9 mouse cellular contexts compared by ENCODE assay signal in the genomic region with DNA sequence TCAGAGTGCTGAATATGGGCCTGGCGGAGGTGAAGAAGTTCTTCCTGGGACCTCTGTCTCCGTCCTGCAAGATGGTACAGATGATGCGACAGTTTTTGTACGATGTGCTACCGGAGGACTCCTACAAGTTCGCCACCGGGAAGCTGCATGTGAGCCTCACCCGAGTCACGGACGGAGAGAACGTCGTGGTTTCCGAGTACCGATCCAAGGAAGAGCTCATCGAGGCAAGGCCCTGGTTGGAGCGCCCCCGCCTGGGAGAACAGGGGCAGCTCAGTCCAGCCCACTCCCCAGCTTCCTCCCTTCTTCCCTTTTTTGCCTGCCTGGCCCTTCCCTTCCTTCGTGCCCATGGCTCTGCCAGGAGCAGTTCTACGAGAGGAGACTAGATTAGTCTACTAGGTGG. TPM values are rescaled to one million over a fixed set of nuclear protein-coding genes. Genes with fewer than 3 reads are reported as not detected.
DNase-seq lines count a peak whose midpoint lies in the region; ATAC-seq and TF ChIP-seq lines count a peak whose summit lies in the region.
"Had no signal": no experiment of that assay in that cellular context is flagged by ENCODE, and none has a peak within 500 bp of the region (broad histone marks: within the 10 kb centered on the region; RNA-seq: fewer than 3 reads in every experiment).

No protein-coding gene starts in this region.

- H3K4me2 ChIP-seq in embryonic facial prominence, embryonic 15.5 days (replicated peaks) = peak overlapping the region; percentile 34
- H3K4me2 ChIP-seq in neural tube, embryonic 15.5 days = peak overlapping the region; percentile 17; the same call in 1 of the 2 replicates

- H3K27ac ChIP-seq in layer of hippocampus, adult 2 months = peak overlapping the region; percentile 97
- no peak overlapping the region for H3K27ac ChIP-seq in bone marrow, adult 2 months (ENCODE audit: control insufficient read depth, insufficient read depth, low read depth, low read length, poor library complexity)
- H3K27ac ChIP-seq in embryonic facial prominence, embryonic 15.5 days (replicated peaks) = no peak overlapping the region
- H3K27ac ChIP-seq in limb, embryonic 10.5 days = no peak overlapping the region
- H3K27ac ChIP-seq in neural tube, embryonic 15.5 days (replicated peaks) = no peak overlapping the region

- 16% methylated on average over 19 of the region's 19 CpGs for WGBS in bone marrow, adult 2 months
- 14% methylated on average over 19 of the region's 19 CpGs for WGBS in embryonic facial prominence, embryonic 15.5 days
- 14% methylated on average over 19 of the region's 19 CpGs for WGBS in limb, embryonic 10.5 days
- WGBS in neural tube, embryonic 15.5 days = 18% methylated on average over 19 of the region's 19 CpGs

- no peak for TF ChIP-seq POLR2A in bone marrow, adult 2 months (IDR thresholded peaks at IDR 0.05; ENCODE audit: borderline replicate concordance, control insufficient read depth, low read depth, low read length)

- H3K9me3 ChIP-seq in embryonic facial prominence, embryonic 15.5 days (replicated peaks) = no peaks in the 10 kb centered on the region
- no peaks in the 10 kb centered on the region for H3K9me3 ChIP-seq in limb, embryonic 10.5 days (replicated peaks)
- H3K9me3 ChIP-seq in neural tube, embryonic 15.5 days (replicated peaks) = no peaks in the 10 kb centered on the region

- H3K9ac ChIP-seq in embryonic facial prominence, embryonic 15.5 days = no peak overlapping the region
- no peak overlapping the region for H3K9ac ChIP-seq in neural tube, embryonic 15.5 days (replicated peaks)

- H3K36me3 ChIP-seq in embryonic facial prominence, embryonic 15.5 days = no peaks in the 10 kb centered on the region
- no peaks in the 10 kb centered on the region for H3K36me3 ChIP-seq in limb, embryonic 10.5 days
- H3K36me3 ChIP-seq in neural tube, embryonic 15.5 days = no peaks in the 10 kb centered on the region

- no peak overlapping the region; the same call in 1 of the 2 replicates for H3K4me3 ChIP-seq in layer of hippocampus, adult 2 months
- no peak overlapping the region for H3K4me3 ChIP-seq in bone marrow, adult 2 months (replicated peaks; ENCODE audit: control insufficient read depth, low read depth, low read length)
- H3K4me3 ChIP-seq in embryonic facial prominence, embryonic 15.5 days (replicated peaks) = peak overlapping the region; percentile 15; the same call in 1 of the 2 replicates
- H3K4me3 ChIP-seq in limb, embryonic 10.5 days = peak overlapping the region; percentile 18
- H3K4me3 ChIP-seq in neural tube, embryonic 15.5 days (replicated peaks) = no peak overlapping the region

- ATAC-seq in embryonic facial prominence, embryonic 15.5 days (ENCODE audit: insufficient number of reproducible peaks, low FRiP score, low TSS enrichment, low read depth) = no peak
- no peak for ATAC-seq in neural tube, embryonic 15.5 days (ENCODE audit: low FRiP score)

- TF ChIP-seq CTCF in layer of hippocampus, adult 2 months (conservative IDR thresholded peaks at IDR 0.05) = peak; percentile 76
- peak; percentile 64 for TF ChIP-seq CTCF in bone marrow, adult 2 months (IDR thresholded peaks at IDR 0.05; ENCODE audit: control insufficient read depth, insufficient read depth, low read length)

- peaks cover 5% of the 10 kb centered on the region; the same call in 1 of the 2 replicates for H3K27me3 ChIP-seq in embryonic facial prominence, embryonic 15.5 days
- H3K27me3 ChIP-seq in limb, embryonic 10.5 days (ENCODE audit: low read depth, poor library complexity, severe bottlenecking) = peaks cover 39% of the 10 kb centered on the region
- H3K27me3 ChIP-seq in neural tube, embryonic 15.5 days (replicated peaks) = 0 out of 2 replicates have a peak, but pooled peaks cover 4% of the 10 kb centered on the region

- no peaks in the 10 kb centered on the region; the same call in 1 of the 2 replicates for H3K4me1 ChIP-seq in bone marrow, adult 2 months (ENCODE audit: control insufficient read depth, insufficient read depth, low read length)
- peaks cover 23% of the 10 kb centered on the region for H3K4me1 ChIP-seq in embryonic facial prominence, embryonic 15.5 days
- peaks cover 21% of the 10 kb centered on the region for H3K4me1 ChIP-seq in limb, embryonic 10.5 days
- peaks cover 5% of the 10 kb centered on the region for H3K4me1 ChIP-seq in neural tube, embryonic 15.5 days

- peak; percentile 51 for DNase-seq in layer of hippocampus, adult 2 months (ENCODE audit: low spot score in 2 of 2)
- no peak for DNase-seq in layer of hippocampus, adult 9-10 months (ENCODE audit: low spot score)
- DNase-seq in limb, embryonic 10.5 days (ENCODE audit: low spot score) = peak; percentile 60
- no peak for DNase-seq in urinary bladder, postnatal 25 days (ENCODE audit: low spot score)
- DNase-seq in cerebellum, postnatal 25 days = no peak

RNA-seq across cellular contexts. Expression of a gene that starts 18.6 kb away (rescaled TPM):
- total RNA-seq in layer of hippocampus, adult 2 months (2021) = under 1 TPM; 0.49 to 0.56 TPM
- polyA plus RNA-seq in bone marrow, adult 2 months (2011; ENCODE audit: insufficient read depth, insufficient read length, low replicate concordance, missing spikeins) = 0.67 TPM in 1 of 2 replicates, not detected in the other
- polyA plus RNA-seq in embryonic facial prominence, embryonic 15.5 days (2015; fragmentation: Nextera tagmentation; extraction: Ambion mirVana) = 6.7 and 7.9 TPM in 2 replicates
- polyA plus RNA-seq in limb, embryonic 10.5 days (2016; fragmentation: Nextera tagmentation; extraction: Ambion mirVana) = 0.03 and 0.04 TPM in 2 replicates
- 0.06 and 0.15 TPM in 2 replicates for polyA plus RNA-seq in neural tube, embryonic 15.5 days (2015; fragmentation: Nextera tagmentation; extraction: Ambion mirVana)
- polyA plus RNA-seq: lung, embryonic 16.5 days had no signal

RNA-seq across cellular contexts. Expression of a gene that starts 38.3 kb away (rescaled TPM):
- 1 to 10 TPM; 4.0 to 4.1 TPM for total RNA-seq in layer of hippocampus, adult 2 months (2021)
- 0.29 TPM in 1 of 2 replicates, not detected in the other for polyA plus RNA-seq in bone marrow, adult 2 months (2011; ENCODE audit: insufficient read depth, insufficient read length, low replicate concordance, missing spikeins)
- 0.28 and 0.45 TPM in 2 replicates for polyA plus RNA-seq in embryonic facial prominence, embryonic 15.5 days (2015; fragmentation: Nextera tagmentation; extraction: Ambion mirVana)
- polyA plus RNA-seq in limb, embryonic 10.5 days (2016; fragmentation: Nextera tagmentation; extraction: Ambion mirVana) = 0.05 and 0.10 TPM in 2 replicates
- polyA plus RNA-seq in neural tube, embryonic 15.5 days (2015; fragmentation: Nextera tagmentation; extraction: Ambion mirVana) = 1.1 and 1.6 TPM in 2 replicates

Comparison
In these comparisons a context has a peak if more than half of its experiments do, and no peak if none do; other contexts are left out.
1. DNase-seq: peak in layer of hippocampus, adult 2 months (2 of 2) and limb, embryonic 10.5 days (single experiment); none in layer of hippocampus, adult 9-10 months (single experiment), urinary bladder, postnatal 25 days (single experiment) and cerebellum, postnatal 25 days (0 of 2).
2. H3K4me3 ChIP-seq: peak in embryonic facial prominence, embryonic 15.5 days (single experiment) and limb, embryonic 10.5 days (single experiment); none in layer of hippocampus, adult 2 months (single experiment), bone marrow, adult 2 months (single experiment) and neural tube, embryonic 15.5 days (single experiment).